Mouse (Mus musculus) liver, embryonic 14.5 days (tissue): Measurements from ENCODE around the gene Ireb2. TPM values are rescaled to one million over a fixed set of nuclear protein-coding genes. Genes with fewer than 3 reads are reported as not detected.
A peak's percentile ranks its signal among the peaks of the same experiment; 100 is the strongest.
"Not testable (repeated sequence)": the region's sequence is repeated elsewhere in the genome, so short reads cannot be mapped to it uniquely, and the experiment has no call there.

Experiments used
- ATAC-seq: fragments of 200-750 bp; cut with Nextera tagmentation; 2 replicates; pipeline ENCODE4 v1.8.0; 2017; ENCODE audit warnings: moderate number of reproducible peaks, mild to moderate bottlenecking, moderate library complexity; ENCODE audit not compliant: insufficient read depth
- DNase-seq, 3 experiments: peaks; one replicate each; pipeline ENCODE4 v3.0.0-alpha.2; 2012 to 2013; ENCODE audit warnings: low read depth in 3 of 3, low spot score in 3 of 3
- H3K27ac ChIP-seq: fragments of 300-500 bp; sonication (generic); 2 replicates; pipeline ENCODE4 v1.5.1; 2014; ENCODE audit warnings: moderate library complexity, mild to moderate bottlenecking, control low read depth, inconsistent platforms
- H3K27me3 ChIP-seq: fragments of 300-500 bp; sonication (generic); 2 replicates; pipeline ENCODE4 v1.6.1; 2014; ENCODE audit warnings: mild to moderate bottlenecking, low read length, moderate library complexity; ENCODE audit not compliant: control insufficient read depth, insufficient read depth
- H3K36me3 ChIP-seq: fragments of 300-500 bp; sonication (generic); replicated peaks from 2 replicates; pipeline ENCODE4 v1.6.1; 2014; ENCODE audit warnings: low read depth; ENCODE audit not compliant: control insufficient read depth, insufficient read depth
- H3K4me1 ChIP-seq, 2 experiments: fragments of 200-500 bp in 1 of 2; fragments of 300-500 bp in 1 of 2; sonication (generic) in 1 of 2; replicated peaks; 2 replicates each; pipeline ENCODE4 v1.6.1; 2012 to 2014; ENCODE audit warnings: antibody characterized with exemption in 1 of 2, inconsistent platforms in 1 of 2, low read length in 1 of 2; ENCODE audit not compliant: control insufficient read depth in 2 of 2, insufficient read depth in 2 of 2
- H3K4me2 ChIP-seq: fragments of 300-500 bp; sonication (generic); 2 replicates; pipeline ENCODE4 v1.6.1; 2014; ENCODE audit warnings: low read depth, mild to moderate bottlenecking, control low read depth, moderate library complexity
- H3K4me3 ChIP-seq, 2 experiments: fragments of 200-500 bp in 1 of 2; fragments of 300-500 bp in 1 of 2; sonication (generic) in 1 of 2; 2 replicates each; pipeline ENCODE4 v1.5.1; 2012 to 2014; ENCODE audit warnings: low read depth in 2 of 2, low read length in 2 of 2, mild to moderate bottlenecking in 2 of 2, control low read depth in 1 of 2, inconsistent platforms in 1 of 2, moderate library complexity in 1 of 2; ENCODE audit not compliant: insufficient read depth in 1 of 2
- H3K9ac ChIP-seq: fragments of 300-500 bp; sonication (generic); replicated peaks from 2 replicates; pipeline ENCODE4 v1.6.1; 2014; ENCODE audit warnings: mild to moderate bottlenecking, control low read depth, moderate library complexity
- H3K9me3 ChIP-seq: fragments of 300-500 bp; sonication (generic); 2 replicates; pipeline ENCODE4 v1.6.1; 2016; ENCODE audit warnings: low read length, mixed read lengths; ENCODE audit not compliant: control insufficient read depth
- CTCF ChIP-seq: IDR thresholded peaks from 2 replicates; pipeline ENCODE4 v1.5.1; 2016; ENCODE audit warnings: antibody characterized with exemption, low read depth, control low read depth
- EP300 ChIP-seq: IDR thresholded peaks from 2 replicates; pipeline ENCODE4 v1.6.1; 2016; ENCODE audit warnings: antibody characterized with exemption, low read depth
- WGBS: fragments of 180-500 bp; shearing (Covaris S2); extraction: QIAGEN DNeasy Blood & Tissue Kit; methylation state at CpG from one replicate; pipeline ENCODE4 v1.1.7; 2014; ENCODE audit not compliant: insufficient replicate concordance; 5-methylcytosine and 5-hydroxymethylcytosine counted together
- polyA plus RNA-seq, 2 experiments: library from polyadenylated mRNA; depleted of rRNA in 1 of 2; stranded (reverse) in 1 of 2; unstranded in 1 of 2; fragments of >200 nt; fragmentation: Nextera tagmentation in 1 of 2; extraction: Ambion mirVana in 1 of 2; gene quantifications; 2 replicates each; pipeline versions ENCODE4 v1.2.1 to v1.2.3; 2012 to 2014

Gene Ireb2
- polyA plus RNA-seq, 2 experiments = 8.9 to 12.3 TPM

DNA sequence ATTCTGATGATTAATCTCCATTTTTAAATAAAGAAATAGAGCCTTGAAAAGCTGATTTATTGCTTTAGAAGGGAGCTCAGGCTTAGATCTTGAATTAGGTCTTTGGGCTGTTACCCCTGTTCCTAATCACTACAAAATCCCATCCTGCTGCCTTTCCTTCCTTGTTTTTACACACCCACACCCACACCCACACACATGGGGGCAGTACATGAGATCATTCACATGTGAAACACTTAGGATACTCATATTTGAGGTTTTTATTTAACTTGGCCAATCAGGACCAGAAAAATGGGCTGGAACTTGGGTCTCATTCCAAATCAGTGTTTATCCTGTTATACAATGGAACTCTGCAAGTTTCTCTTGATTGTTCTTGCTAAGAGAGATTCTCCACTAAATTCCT is 85.9 kb downstream of the Ireb2 start:
- Histone ChIP-seq H3K9me3 (no peaks in the 10 kb centered on the region), H3K36me3 (peaks cover 3% of the 10 kb centered on the region), H3K4me1 (peaks cover 7 to 16% of the 10 kb centered on the region in 2 experiments), H3K27me3 (no peaks in the 10 kb centered on the region), H3K9ac (no peak overlapping the region), H3K27ac (no peak overlapping the region), H3K4me2 (no peak overlapping the region), H3K4me3 (no peak overlapping the region)
- no peak for TF ChIP-seq EP300
- TF ChIP-seq CTCF = no peak
- ATAC-seq = no peak
- no peak for DNase-seq

DNA sequence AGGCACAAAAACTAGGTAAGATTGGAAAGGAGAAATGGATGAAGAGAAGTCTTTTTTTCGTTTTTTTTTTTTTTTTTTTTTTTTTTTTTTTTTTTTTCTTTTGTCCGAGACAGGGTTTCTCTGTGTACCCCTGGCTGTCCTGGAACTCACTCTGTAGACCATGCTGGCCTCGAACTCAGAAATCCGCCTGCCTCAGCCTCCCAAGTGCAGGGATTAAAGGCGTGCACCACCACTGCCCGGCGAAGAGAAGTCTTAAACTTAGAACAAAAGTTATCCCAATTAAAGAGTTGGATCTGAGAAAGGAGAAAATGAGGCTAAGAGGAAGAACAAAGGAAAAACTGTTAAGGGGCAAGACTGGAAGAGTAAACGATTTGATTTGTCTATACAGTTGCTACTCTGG is 86.6 kb downstream of the Ireb2 start:
- H3K36me3 ChIP-seq, H3K27me3 ChIP-seq, H3K9ac ChIP-seq, H3K9me3 ChIP-seq, H3K27ac ChIP-seq, DNase-seq: not testable (repeated sequence)
- Histone ChIP-seq H3K4me1 (peaks cover 7 to 16% of the 10 kb centered on the region in 2 experiments), H3K4me2 (peak overlapping the region; percentile 92), H3K4me3 (peak overlapping the region; percentile 70 to 94)
- ATAC-seq = peak; percentile 27; the same call in 1 of the 2 replicates
- 31% methylated on average over 8 of the region's 8 CpGs for WGBS

DNA sequence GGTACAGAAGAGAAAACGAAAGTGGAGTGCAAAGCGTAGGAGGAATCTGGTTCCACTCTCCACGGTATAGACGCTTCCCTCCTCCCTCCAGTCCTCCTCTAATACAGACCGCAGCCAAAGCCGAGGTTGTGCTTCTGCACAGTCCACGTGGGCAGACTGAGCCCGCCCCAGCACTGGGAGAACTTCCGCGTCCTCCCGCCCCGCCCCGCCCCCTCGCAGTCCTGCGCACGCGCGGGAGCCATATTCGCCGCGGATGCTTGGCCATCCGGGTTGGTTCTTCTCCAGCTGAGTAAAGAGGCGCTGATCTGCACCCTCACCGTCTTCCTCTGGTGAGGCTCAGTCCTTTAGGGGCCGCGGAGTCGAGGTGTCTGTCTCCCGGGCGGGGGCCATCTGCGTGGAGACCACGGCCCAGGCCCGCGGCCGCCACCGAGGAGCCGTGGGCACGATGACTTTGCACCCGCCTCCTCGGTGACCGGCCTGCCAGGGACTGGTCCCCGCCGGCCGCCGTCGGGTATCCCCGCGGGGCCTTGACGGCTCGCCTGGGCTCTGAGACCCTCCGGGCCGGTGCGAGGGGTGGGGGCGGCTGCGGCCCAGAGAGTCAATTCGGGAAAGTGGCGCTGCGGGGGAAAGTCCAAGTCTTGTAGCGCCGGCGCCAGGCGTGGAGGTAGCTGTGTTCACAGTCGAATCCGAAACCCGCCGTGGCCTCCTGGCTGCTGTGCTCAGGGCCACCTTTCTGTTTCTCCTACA is 87.2 kb downstream of the Ireb2 start, which contains the start of the genes Psma4 and AY074887:
Gene Psma4, plus strand, starts transcription at position 216 of the 747 bp plus-strand sequence.
Gene AY074887, minus strand, starts transcription at position 424 of the 747 bp plus-strand sequence.
- TF ChIP-seq CTCF (no peak), EP300 (no peak)
- peak; percentile 79 to 86 (median 80) for DNase-seq
- 2% methylated on average over 53 of the region's 65 CpGs for WGBS

DNA sequence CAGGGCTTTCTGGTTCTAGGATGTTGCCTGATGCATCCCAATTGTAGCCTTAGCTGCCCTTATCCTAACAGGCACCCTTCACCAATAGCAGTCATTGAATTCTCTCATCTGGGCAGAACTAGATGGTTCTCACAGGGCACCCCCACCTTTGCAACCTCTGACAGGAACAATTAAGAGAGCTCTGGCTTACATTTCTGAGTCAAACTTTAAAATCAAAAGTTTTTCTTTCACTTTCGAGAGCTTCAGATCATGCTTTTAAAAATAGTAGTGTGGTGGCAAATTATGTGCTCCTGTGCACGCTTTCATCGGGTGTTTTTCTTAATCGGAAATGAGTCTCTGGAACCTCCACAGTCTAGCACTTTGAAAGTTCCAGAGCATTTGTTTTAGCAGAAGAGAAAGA is 97.5 kb downstream of the Ireb2 start:
- 76% methylated on average over 4 of the region's 4 CpGs for WGBS
- Histone ChIP-seq H3K27ac (no peak overlapping the region), H3K4me3 (no peak overlapping the region), H3K27me3 (no peaks in the 10 kb centered on the region), H3K9ac (no peak overlapping the region), H3K4me1 (no peaks in the 10 kb centered on the region), H3K36me3 (peaks cover 18% of the 10 kb centered on the region), H3K4me2 (no peak overlapping the region), H3K9me3 (no peaks in the 10 kb centered on the region)
- no peak for TF ChIP-seq CTCF
- TF ChIP-seq EP300 = no peak
- ATAC-seq (no peak), DNase-seq (no peak)

More for the DNA sequence above, 87.2 kb downstream of the Ireb2 start, which contains the start of the genes Psma4 and AY074887:
- peak; percentile 99 for ATAC-seq
- H3K27me3 ChIP-seq = no peaks in the 10 kb centered on the region
- peaks cover 7 to 21% of the 10 kb centered on the region in 2 experiments for H3K4me1 ChIP-seq
- peak within 1 kb of the TSS; percentile 77 for H3K9ac ChIP-seq
- H3K9me3 ChIP-seq = no peaks in the 10 kb centered on the region
- H3K4me3 ChIP-seq = peak within 1 kb of the TSS; percentile 70 to 94
- H3K27ac ChIP-seq = peak within 1 kb of the TSS; percentile 29
- peak within 1 kb of the TSS; percentile 92 for H3K4me2 ChIP-seq
- H3K36me3 ChIP-seq = peaks cover 14% of the 10 kb centered on the region

Other genes with a start within 250 kb of the Ireb2 start
- 0.04 and 0.09 TPM in 2 replicates for gene Acsbg1, start 201.9 kb upstream of the Ireb2 start, polyA plus RNA-seq (2012; rRNA removed)
- 0.13 TPM in 1 of 2 replicates, not detected in the other for gene Acsbg1, start 201.9 kb upstream of the Ireb2 start, polyA plus RNA-seq (2014; fragmentation: Nextera tagmentation; extraction: Ambion mirVana)
- gene Dnaja4, start 164.9 kb upstream of the Ireb2 start, polyA plus RNA-seq (2012; rRNA removed) = 11.9 and 16.4 TPM in 2 replicates
- 20.1 and 20.3 TPM in 2 replicates for gene Dnaja4, start 164.9 kb upstream of the Ireb2 start, polyA plus RNA-seq (2014; fragmentation: Nextera tagmentation; extraction: Ambion mirVana)
- 34.8 and 50.6 TPM in 2 replicates for gene Wdr61, start 129.3 kb upstream of the Ireb2 start, polyA plus RNA-seq (2012; rRNA removed)
- 106 and 108 TPM in 2 replicates for gene Wdr61, start 129.3 kb upstream of the Ireb2 start, polyA plus RNA-seq (2014; fragmentation: Nextera tagmentation; extraction: Ambion mirVana)
- gene Crabp1, start 99.0 kb upstream of the Ireb2 start, polyA plus RNA-seq (2012; rRNA removed) = 0.78 and 0.99 TPM in 2 replicates
- gene Crabp1, start 99.0 kb upstream of the Ireb2 start, polyA plus RNA-seq (2014; fragmentation: Nextera tagmentation; extraction: Ambion mirVana) = 0.17 and 0.66 TPM in 2 replicates
- 0.76 and 0.81 TPM in 2 replicates for gene Hykk, start 53.5 kb downstream of the Ireb2 start, polyA plus RNA-seq (2012; rRNA removed)
- 1.8 and 2.1 TPM in 2 replicates for gene Hykk, start 53.5 kb downstream of the Ireb2 start, polyA plus RNA-seq (2014; fragmentation: Nextera tagmentation; extraction: Ambion mirVana)
- 58.5 and 91.1 TPM in 2 replicates for gene Psma4, start 87.0 kb downstream of the Ireb2 start, polyA plus RNA-seq (2012; rRNA removed)
- gene Psma4, start 87.0 kb downstream of the Ireb2 start, polyA plus RNA-seq (2014; fragmentation: Nextera tagmentation; extraction: Ambion mirVana) = 170 and 171 TPM in 2 replicates
- gene AY074887, start 87.2 kb downstream of the Ireb2 start, polyA plus RNA-seq (2012; rRNA removed) = 0.04 TPM in 1 of 2 replicates, not detected in the other
- gene AY074887, start 87.2 kb downstream of the Ireb2 start, polyA plus RNA-seq (2014; fragmentation: Nextera tagmentation; extraction: Ambion mirVana) = 0.27 and 0.69 TPM in 2 replicates
- 0.02 TPM in 1 of 2 replicates, not detected in the other for gene Chrna5, start 117.1 kb downstream of the Ireb2 start, polyA plus RNA-seq (2012; rRNA removed)
- 0.05 TPM in 1 of 2 replicates, not detected in the other for gene Chrna5, start 117.1 kb downstream of the Ireb2 start, polyA plus RNA-seq (2014; fragmentation: Nextera tagmentation; extraction: Ambion mirVana)
- 0.03 TPM in 1 of 2 replicates, not detected in the other for gene Chrna3, start 162.8 kb downstream of the Ireb2 start, polyA plus RNA-seq (2012; rRNA removed)
- not detected in 2 replicates for gene Chrna3, start 162.8 kb downstream of the Ireb2 start, polyA plus RNA-seq (2014; fragmentation: Nextera tagmentation; extraction: Ambion mirVana)
- 0.02 TPM in 1 of 2 replicates, not detected in the other for gene Chrnb4, start 185.0 kb downstream of the Ireb2 start, polyA plus RNA-seq (2012; rRNA removed)
- gene Chrnb4, start 185.0 kb downstream of the Ireb2 start, polyA plus RNA-seq (2014; fragmentation: Nextera tagmentation; extraction: Ambion mirVana) = not detected in 2 replicates